Mouse (Mus musculus) layer of hippocampus, adult 9-11 months (tissue): ENCODE measurements at regions not wholly inside any gene's neighbourhood (a gene's known extent, or its start where the extent isn't known, plus 50 kb on each side); places are given as distances from the start of the nearest gene placed in this dataset.

ENCODE experiments used
- DNase-seq: peaks from one replicate; pipeline ENCODE4 v3.0.0; 2022

- no peak for DNase-seq
Observed at GRCm38 (mm10) chr19:51102411-51102810, 424.0 kb upstream of the Sorcs1 start.

GRCm38 (mm10) chr19:51074762-51075161 is 396.3 kb upstream of the Sorcs1 start:
- DNase-seq, result no peak

GRCm38 (mm10) chr19:51059961-51060665 is 381.7 kb upstream of the Sorcs1 start:
- DNase-seq, result no peak

- no peak for DNase-seq
Observed at GRCm38 (mm10) chr19:51043544-51043943, 365.1 kb upstream of the Sorcs1 start.

GRCm38 (mm10) chr19:50994471-50994870 is 316.0 kb upstream of the Sorcs1 start:
- DNase-seq, result no peak

DNA sequence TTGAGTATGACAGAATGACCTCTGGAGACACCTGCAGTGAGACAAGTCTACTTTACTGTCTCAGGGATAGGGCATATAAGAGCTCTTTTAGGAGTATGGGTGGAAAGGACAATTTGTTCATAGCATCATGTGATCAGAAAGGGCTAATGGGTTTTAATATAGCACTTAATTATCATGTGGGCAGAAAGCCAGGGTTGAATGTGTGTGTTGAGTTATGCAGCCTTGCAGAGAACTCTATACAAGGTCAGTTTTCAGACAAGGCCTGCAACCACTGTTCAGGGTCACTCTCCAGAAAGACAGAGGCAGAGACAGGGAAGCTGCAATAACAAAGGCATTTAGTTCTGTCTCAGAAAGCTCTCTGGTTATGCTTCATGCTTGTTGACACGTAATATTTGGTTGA is 292.6 kb upstream of the Sorcs1 start:
- DNase-seq, result no peak

DNA sequence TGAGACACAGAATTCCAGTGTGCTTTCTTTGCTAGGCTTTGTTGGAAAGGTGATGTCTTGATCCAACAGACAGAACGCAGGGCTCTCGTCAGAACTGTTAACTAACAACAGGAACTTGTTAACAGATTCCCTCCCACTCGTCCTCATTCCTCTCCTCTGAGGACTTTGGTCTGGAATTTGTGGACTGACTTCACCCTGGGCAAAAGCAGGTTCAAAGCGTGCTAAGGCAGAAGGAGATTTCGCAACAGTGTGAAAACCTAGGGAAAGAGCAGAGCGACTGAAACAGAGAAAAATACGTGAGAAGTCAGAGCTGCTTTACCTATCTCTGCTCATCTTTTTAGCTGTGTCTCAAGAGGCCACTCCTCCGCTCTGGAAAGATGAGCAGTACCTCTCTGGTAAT is 283.5 kb upstream of the Sorcs1 start:
- no peak for DNase-seq

DNA sequence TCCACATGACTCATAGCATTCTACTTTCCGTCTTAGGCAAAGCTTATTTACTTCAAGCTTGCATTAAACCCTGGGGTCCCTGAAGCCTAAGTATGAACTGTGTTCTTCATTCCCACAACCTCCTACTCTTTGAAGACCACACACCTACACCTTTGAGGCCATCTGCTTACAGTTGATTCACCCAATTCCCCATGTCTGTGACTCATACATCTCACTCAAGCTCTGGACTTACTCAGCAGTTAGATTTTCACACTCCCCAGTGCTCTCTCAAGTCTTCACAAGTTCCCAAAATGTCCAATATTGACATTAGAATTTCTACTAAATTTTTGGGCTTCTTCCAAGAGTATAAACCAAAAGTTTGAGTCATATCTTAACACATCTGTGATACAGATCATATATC is 266.6 kb upstream of the Sorcs1 start:
- no peak for DNase-seq

DNA sequence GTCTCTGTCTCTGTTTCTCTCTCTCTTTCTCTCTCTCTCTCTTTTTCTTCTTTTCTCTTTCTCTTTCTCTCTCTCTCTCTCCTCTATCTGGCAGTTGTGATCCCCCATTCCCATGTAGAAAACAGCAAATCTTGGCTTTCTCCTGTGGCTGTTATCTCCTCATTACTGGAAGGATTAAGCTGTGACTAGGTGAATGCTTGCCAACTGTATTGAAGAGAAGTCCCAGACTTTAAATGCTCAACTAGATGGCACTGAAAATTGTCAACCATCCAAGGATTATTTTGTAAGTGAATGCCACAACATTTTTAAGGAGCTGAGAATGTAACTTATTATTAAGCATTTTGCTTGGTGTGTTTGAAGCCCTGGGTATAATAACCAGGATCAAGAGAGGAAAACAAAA is 233.2 kb upstream of the Sorcs1 start:
- DNase-seq, result no peak

DNA sequence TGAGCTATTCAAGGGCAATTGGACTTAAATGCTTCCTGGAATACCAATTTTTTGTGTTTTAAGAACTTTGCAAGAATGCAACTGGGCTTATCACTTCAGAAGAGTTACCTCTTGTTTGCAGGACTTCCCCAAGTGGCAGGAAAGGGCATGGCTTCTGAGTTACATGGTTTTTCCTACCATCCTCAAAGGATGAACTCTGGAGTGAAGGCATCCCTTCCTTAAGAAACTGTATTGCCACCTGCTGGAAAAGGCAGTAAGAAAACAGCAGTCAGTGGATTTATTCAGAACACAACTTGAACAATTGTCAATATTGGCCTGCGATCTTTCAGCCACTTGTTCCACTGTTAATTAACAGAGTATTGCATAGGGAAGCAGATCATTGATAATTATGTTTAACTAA is 232.2 kb upstream of the Sorcs1 start:
- DNase-seq, result no peak

- DNase-seq, result peak; percentile 39
Observed at GRCm38 (mm10) chr19:50908751-50909150, 230.3 kb upstream of the Sorcs1 start.

- DNase-seq, result no peak
Observed at GRCm38 (mm10) chr19:50893755-50894154, 215.3 kb upstream of the Sorcs1 start.

DNA sequence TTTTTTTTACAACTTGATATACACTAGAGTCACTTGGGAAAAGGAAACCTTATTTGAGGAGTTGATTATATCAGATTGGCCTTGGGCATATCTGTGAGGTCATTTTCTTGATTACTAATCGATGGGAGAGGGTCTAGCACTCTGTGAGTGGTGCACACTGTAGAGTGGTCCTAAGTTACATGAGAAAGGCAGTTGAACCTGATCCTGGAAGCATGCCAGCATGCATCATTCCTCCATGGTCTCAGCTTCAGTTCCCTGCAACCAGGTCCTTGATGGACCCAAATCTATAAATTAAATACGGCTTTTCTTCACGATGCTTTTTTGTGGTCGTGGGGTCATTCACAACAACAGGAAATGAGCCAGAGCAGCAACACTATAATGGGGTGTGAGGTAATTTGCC is 194.2 kb upstream of the Sorcs1 start:
- DNase-seq, result no peak

GRCm38 (mm10) chr19:50872144-50872543 is 193.7 kb upstream of the Sorcs1 start:
- DNase-seq, result no peak

GRCm38 (mm10) chr19:50854854-50855253 is 176.4 kb upstream of the Sorcs1 start:
- DNase-seq, result no peak

GRCm38 (mm10) chr19:50840499-50840898 is 162.1 kb upstream of the Sorcs1 start:
- no peak for DNase-seq
